Mouse (Mus musculus) cerebellum, adult 9-11 months (tissue): Measurements from ENCODE around the gene Rbm11.
A peak's percentile ranks its signal among the peaks of the same experiment; 100 is the strongest.

Source experiments
- DNase-seq: peaks from one replicate; pipeline ENCODE4 v3.0.0; 2022

The Rbm11 gene

GRCm38 (mm10) chr16:75592671-75593500 lies at the start of gene Rbm11:
Rbm11 (plus strand) TSS chr16:75592844.
- peak; percentile 84 for DNase-seq

- DNase-seq, result no peak
These were observed 47.3 kb upstream of the Rbm11 start for GRCm38 (mm10) chr16:75545310-75545709.

- no peak for DNase-seq
These were observed 29.7 kb upstream of the Rbm11 start for GRCm38 (mm10) chr16:75562910-75563309.

GRCm38 (mm10) chr16:75582279-75582678 lies 10.4 kb upstream of the Rbm11 start:
- no peak for DNase-seq

- no peak for DNase-seq
These were observed 6.7 kb upstream of the Rbm11 start, which contains the start of gene Lipi for GRCm38 (mm10) chr16:75585961-75586360. Lipi (minus strand) TSS chr16:75586061.

GRCm38 (mm10) chr16:75586466-75586865 lies 6.2 kb upstream of the Rbm11 start:
- no peak for DNase-seq

GRCm38 (mm10) chr16:75593501-75594183 lies 998 bp downstream of the Rbm11 start:
- no peak for DNase-seq

- no peak for DNase-seq
These were observed 13.8 kb downstream of the Rbm11 start for GRCm38 (mm10) chr16:75606415-75606814.

GRCm38 (mm10) chr16:75612561-75612960 lies 19.9 kb downstream of the Rbm11 start:
- DNase-seq, result no peak

GRCm38 (mm10) chr16:75617651-75618349 lies 25.2 kb downstream of the Rbm11 start:
- no peak for DNase-seq

GRCm38 (mm10) chr16:75627862-75628261 lies 35.2 kb downstream of the Rbm11 start:
- no peak for DNase-seq
